Mouse (Mus musculus) lung, embryonic 16.5 days (tissue): Measurements from ENCODE around the gene Cd209e. TPM values are rescaled to one million over a fixed set of nuclear protein-coding genes. Genes with fewer than 3 reads are reported as not detected.
"Not testable (repeated sequence)": the region's sequence is repeated elsewhere in the genome, so short reads cannot be mapped to it uniquely, and the experiment has no call there.

ENCODE experiments used
- ATAC-seq: fragments of 200-750 bp; cut with Nextera tagmentation; 2 replicates; pipeline ENCODE4 v1.8.0; 2017; ENCODE audit warnings: low read depth, mild to moderate bottlenecking, moderate library complexity
- H3K27ac ChIP-seq: fragments of 300-500 bp; sonication (generic); 2 replicates; pipeline ENCODE4 v1.5.1; 2014; ENCODE audit warnings: mild to moderate bottlenecking, control low read depth, low read length
- H3K27me3 ChIP-seq: fragments of 300-500 bp; sonication (generic); 2 replicates; pipeline ENCODE4 v1.6.1; 2014; ENCODE audit warnings: low read depth, low read length, mixed read lengths; ENCODE audit not compliant: control insufficient read depth, insufficient read depth
- H3K36me3 ChIP-seq: fragments of 300-500 bp; sonication (generic); 2 replicates; pipeline ENCODE4 v1.6.1; 2014; ENCODE audit warnings: low read length; ENCODE audit not compliant: control insufficient read depth, insufficient read depth
- H3K4me1 ChIP-seq: fragments of 300-500 bp; sonication (generic); replicated peaks from 2 replicates; pipeline ENCODE4 v1.6.1; 2014; ENCODE audit warnings: low read length, mixed read lengths; ENCODE audit not compliant: control insufficient read depth, insufficient read depth
- H3K4me2 ChIP-seq: fragments of 300-500 bp; sonication (generic); 2 replicates; pipeline ENCODE4 v1.6.1; 2014; ENCODE audit warnings: low read depth, low read length, control low read depth
- H3K4me3 ChIP-seq: fragments of 300-500 bp; sonication (generic); 2 replicates; pipeline ENCODE4 v1.5.1; 2014; ENCODE audit warnings: mild to moderate bottlenecking, low read length, control low read depth
- H3K9ac ChIP-seq: fragments of 300-500 bp; sonication (generic); 2 replicates; pipeline ENCODE4 v1.6.1; 2014; ENCODE audit warnings: low read length, control low read depth
- H3K9me3 ChIP-seq: fragments of 300-500 bp; sonication (generic); 2 replicates; pipeline ENCODE4 v1.6.1; 2016; ENCODE audit warnings: low read length; ENCODE audit not compliant: control insufficient read depth
- WGBS: fragments of 180-500 bp; shearing (Covaris S2); extraction: QIAGEN DNeasy Blood & Tissue Kit; methylation state at CpG from one replicate; pipeline ENCODE4 v1.1.7; 2014; 5-methylcytosine and 5-hydroxymethylcytosine counted together
- polyA plus RNA-seq: library from polyadenylated mRNA; unstranded; fragments of >200 nt; fragmentation: Nextera tagmentation; extraction: Ambion mirVana; gene quantifications from 2 replicates; pipeline ENCODE4 v1.2.1, GENCODE M21; 2015

Gene Cd209e
- polyA plus RNA-seq = not detected in 2 replicates

GRCm38 (mm10) chr8:3854209-3854608, at the start of gene Cd209e:
Cd209e (minus strand) TSS chr8:3854309.
- 63% methylated on average over 2 of the region's 2 CpGs for WGBS
- H3K27ac ChIP-seq = no peak within 1 kb of the TSS
- no peak within 1 kb of the TSS for H3K9ac ChIP-seq
- ATAC-seq = no peak
- no peaks in the 10 kb centered on the region for H3K9me3 ChIP-seq
- no peak within 1 kb of the TSS for H3K4me2 ChIP-seq
- H3K4me3 ChIP-seq = no peak within 1 kb of the TSS
- H3K36me3 ChIP-seq = no peaks in the 10 kb centered on the region
- no peaks in the 10 kb centered on the region for H3K4me1 ChIP-seq
- H3K27me3 ChIP-seq = no peaks in the 10 kb centered on the region

DNA sequence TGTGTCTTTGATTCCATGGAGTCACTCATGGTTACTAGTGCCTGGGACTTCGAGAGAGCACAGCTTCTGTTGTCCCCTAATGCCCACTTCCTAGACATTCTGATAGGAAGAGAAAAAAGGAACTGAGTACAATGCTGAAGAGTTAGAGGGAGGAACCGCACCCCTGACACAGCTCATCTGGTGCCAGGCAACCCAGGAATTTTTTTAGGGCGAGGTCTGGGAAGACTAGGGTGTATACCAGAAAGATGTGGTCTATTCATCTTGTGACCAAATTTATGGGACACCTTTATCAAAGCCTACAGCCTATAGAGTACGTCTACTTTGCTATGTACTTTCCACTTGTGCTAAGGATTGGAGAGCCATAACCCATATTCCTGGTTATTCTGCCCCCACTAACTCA, 24.3 kb upstream of the Cd209e start, which contains the start of gene Cd209d:
Gene Cd209d (minus strand): TSS at position 101 of the 400 bp plus-strand sequence.
- 61% methylated on average over 4 of the region's 4 CpGs for WGBS
- H3K36me3 ChIP-seq = no peaks in the 10 kb centered on the region
- H3K9me3 ChIP-seq = no peaks in the 10 kb centered on the region
- no peak within 1 kb of the TSS for H3K27ac ChIP-seq
- no peak within 1 kb of the TSS for H3K9ac ChIP-seq
- no peaks in the 10 kb centered on the region for H3K27me3 ChIP-seq
- no peak for ATAC-seq
- H3K4me2 ChIP-seq = no peak within 1 kb of the TSS
- H3K4me1 ChIP-seq = no peaks in the 10 kb centered on the region
- no peak within 1 kb of the TSS for H3K4me3 ChIP-seq

DNA sequence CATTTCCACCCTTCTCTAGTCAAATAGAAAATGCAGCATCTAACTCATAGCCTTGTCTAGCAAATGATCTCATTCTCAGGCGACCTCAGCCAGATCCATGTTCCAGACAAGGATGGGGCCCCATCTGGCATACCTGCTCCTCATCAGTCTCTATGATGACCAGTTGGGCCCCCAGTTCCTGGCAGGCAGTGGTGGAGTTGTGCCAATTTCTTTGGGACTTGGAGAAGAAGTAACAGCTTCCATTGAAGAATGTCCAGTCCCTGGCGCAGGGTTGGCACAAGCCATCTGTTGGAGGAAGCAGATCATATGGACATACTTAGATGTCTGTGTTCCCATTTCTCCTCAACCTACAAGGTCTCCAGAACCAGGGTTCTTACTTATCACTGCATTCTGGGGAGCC, 22.0 kb upstream of the Cd209e start:
- Histone ChIP-seq H3K27ac (no peak overlapping the region), H3K9me3 (no peaks in the 10 kb centered on the region), H3K36me3 (no peaks in the 10 kb centered on the region), H3K27me3 (no peaks in the 10 kb centered on the region), H3K4me3 (no peak overlapping the region), H3K9ac (no peak overlapping the region), H3K4me2 (no peak overlapping the region), H3K4me1 (no peaks in the 10 kb centered on the region)
- 75% methylated on average over 2 of the region's 2 CpGs for WGBS
- no peak for ATAC-seq

DNA sequence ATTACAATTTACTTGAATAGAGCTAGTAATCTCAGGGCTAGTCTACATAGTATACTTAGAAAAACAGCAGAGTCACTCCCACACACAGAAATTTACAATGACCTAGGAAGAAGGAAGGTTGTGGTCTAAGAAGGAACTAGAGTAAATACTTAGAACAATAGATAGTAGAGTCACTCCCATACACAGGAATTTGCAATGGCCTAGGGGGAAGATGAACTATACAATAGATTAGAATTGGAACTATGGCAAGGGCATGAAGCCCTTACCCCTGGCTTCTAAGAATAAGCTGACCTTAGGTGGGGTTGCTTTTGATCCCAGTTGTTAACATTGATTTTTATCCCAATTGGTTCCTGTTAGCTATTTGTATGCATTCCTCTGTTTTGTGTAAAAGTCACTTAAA, 8.6 kb upstream of the Cd209e start:
- ATAC-seq, H3K4me2 ChIP-seq, H3K9me3 ChIP-seq, H3K36me3 ChIP-seq, H3K4me1 ChIP-seq, H3K4me3 ChIP-seq, H3K9ac ChIP-seq, H3K27me3 ChIP-seq, H3K27ac ChIP-seq: not testable (repeated sequence)

- no peaks in the 10 kb centered on the region for H3K4me1 ChIP-seq
- ATAC-seq = no peak
- H3K27me3 ChIP-seq = no peaks in the 10 kb centered on the region
- H3K4me2 ChIP-seq = no peak overlapping the region
- no peaks in the 10 kb centered on the region for H3K36me3 ChIP-seq
- H3K4me3 ChIP-seq = no peak overlapping the region
- WGBS = 86% methylated on average over 14 of the region's 14 CpGs
- H3K9me3 ChIP-seq = peaks cover 8% of the 10 kb centered on the region
- no peak overlapping the region for H3K27ac ChIP-seq
- H3K9ac ChIP-seq = no peak overlapping the region
Measured at GRCm38 (mm10) chr8:3803091-3803490, 51.0 kb downstream of the Cd209e start.

Other genes starting within 250 kb of the Cd209e start
- 56.1 and 56.3 TPM in 2 replicates for gene Xab2, start 233.0 kb downstream of the Cd209e start, polyA plus RNA-seq
- 97.8 and 111 TPM in 2 replicates for gene Pet100, start 232.8 kb downstream of the Cd209e start, polyA plus RNA-seq
- 0.10 and 0.34 TPM in 2 replicates for gene Pcp2, start 228.8 kb downstream of the Cd209e start, polyA plus RNA-seq
- 91.6 and 112 TPM in 2 replicates for gene Stxbp2, start 223.4 kb downstream of the Cd209e start, polyA plus RNA-seq
- gene Retn, start 198.5 kb downstream of the Cd209e start, polyA plus RNA-seq = 0.18 TPM in 1 of 2 replicates, not detected in the other
- 2.8 and 4.2 TPM in 2 replicates for gene Mcemp1, start 188.6 kb downstream of the Cd209e start, polyA plus RNA-seq
- gene Fcor, start 181.9 kb downstream of the Cd209e start, polyA plus RNA-seq = 10.0 and 10.6 TPM in 2 replicates
- gene Trappc5, start 178.0 kb downstream of the Cd209e start, polyA plus RNA-seq = 36.4 and 38.2 TPM in 2 replicates
- gene Fcer2a, start 160.1 kb downstream of the Cd209e start, polyA plus RNA-seq = 0.15 and 0.18 TPM in 2 replicates
- 0.43 and 0.62 TPM in 2 replicates for gene Clec4g, start 133.7 kb downstream of the Cd209e start, polyA plus RNA-seq
- 0.30 and 0.47 TPM in 2 replicates for gene Cd209a, start 105.3 kb downstream of the Cd209e start, polyA plus RNA-seq
- not detected in 2 replicates for gene Cd209d, start 24.2 kb upstream of the Cd209e start, polyA plus RNA-seq
- not detected in 2 replicates for gene Cd209b, start 72.5 kb upstream of the Cd209e start, polyA plus RNA-seq
- gene Cd209c, start 100.4 kb upstream of the Cd209e start, polyA plus RNA-seq = 0.11 and 0.40 TPM in 2 replicates